Mouse (Mus musculus) retina, postnatal 1 day (tissue): ENCODE measurements around the gene Ipp.
A peak's percentile ranks its signal among the peaks of the same experiment; 100 is the strongest.

Experiments used
- DNase-seq: peaks from one replicate; pipeline ENCODE4 v3.0.0-alpha.2; 2012

Ipp gene

GRCm38 (mm10) chr4:116507425-116508218, at the start of gene Ipp:
Gene Ipp, plus strand, starts transcription at chr4:116507549.
- peak; percentile 97 for DNase-seq

GRCm38 (mm10) chr4:116461943-116462342, 45.4 kb upstream of the Ipp start:
- no peak for DNase-seq

GRCm38 (mm10) chr4:116463231-116464125, 43.9 kb upstream of the Ipp start:
- peak; percentile 61 for DNase-seq

- peak; percentile 93 for DNase-seq
Observed at GRCm38 (mm10) chr4:116464126-116464981, 43.0 kb upstream of the Ipp start, which contains the start of gene Mast2. Gene Mast2, minus strand, starts transcription at chr4:116464183.

- no peak for DNase-seq
Observed at GRCm38 (mm10) chr4:116481322-116481721, 26.0 kb upstream of the Ipp start.

- DNase-seq, result peak; percentile 5
Observed at GRCm38 (mm10) chr4:116483476-116483875, 23.9 kb upstream of the Ipp start.

GRCm38 (mm10) chr4:116491119-116491536, 16.2 kb upstream of the Ipp start:
- DNase-seq, result no peak

GRCm38 (mm10) chr4:116491886-116492285, 15.5 kb upstream of the Ipp start:
- no peak for DNase-seq

- no peak for DNase-seq
Observed at GRCm38 (mm10) chr4:116492460-116492859, 14.9 kb upstream of the Ipp start.

- no peak for DNase-seq
Observed at GRCm38 (mm10) chr4:116493646-116494045, 13.7 kb upstream of the Ipp start.

- no peak for DNase-seq
Observed at GRCm38 (mm10) chr4:116499978-116500377, 7.4 kb upstream of the Ipp start.

- DNase-seq, result no peak
Observed at GRCm38 (mm10) chr4:116506886-116507424, 394 bp upstream of the Ipp start.

- no peak for DNase-seq
Observed at GRCm38 (mm10) chr4:116531109-116531508, 23.8 kb downstream of the Ipp start.

- no peak for DNase-seq
Observed at GRCm38 (mm10) chr4:116536351-116536750, 29.0 kb downstream of the Ipp start.

GRCm38 (mm10) chr4:116537737-116538136, 30.4 kb downstream of the Ipp start:
- DNase-seq, result no peak

- no peak for DNase-seq
Observed at GRCm38 (mm10) chr4:116550432-116550831, 43.1 kb downstream of the Ipp start.

GRCm38 (mm10) chr4:116553035-116553434, 45.7 kb downstream of the Ipp start:
- no peak for DNase-seq

GRCm38 (mm10) chr4:116555413-116556300, 48.3 kb downstream of the Ipp start, which contains the start of gene Tmem69:
Gene Tmem69, minus strand, starts transcription at chr4:116555936.
- peak; percentile 90 for DNase-seq

GRCm38 (mm10) chr4:116556561-116557305, 49.4 kb downstream of the Ipp start:
- peak; percentile 96 for DNase-seq
